Mouse (Mus musculus): Measurements from ENCODE around the gene Cbfa2t3. TPM values are rescaled to one million over a fixed set of nuclear protein-coding genes. Genes with fewer than 3 reads are reported as not detected.

The Cbfa2t3 gene
- polyA plus RNA-seq, 1 experiment from 2014 or later, result 21.4 TPM

GRCm38 (mm10) chr8:122575735-122576647 lies 122.9 kb downstream of the Cbfa2t3 start:
- no peaks in the 10 kb centered on the region for H3K27me3 ChIP-seq (replicated peaks)

GRCm38 (mm10) chr8:122575286-122575685 lies 123.6 kb downstream of the Cbfa2t3 start:
- 74% methylated on average over 8 of the region's 8 CpGs for WGBS
- no peak overlapping the region for H3K9ac ChIP-seq
- H3K9me3 ChIP-seq, result no peaks in the 10 kb centered on the region
- peak overlapping the region; percentile 87 for H3K4me2 ChIP-seq
- H3K4me3 ChIP-seq, result peak overlapping the region; percentile 63; the same call in 1 of the 2 replicates
- ATAC-seq (replicated peaks), result no peak
- peaks cover 33% of the 10 kb centered on the region for H3K4me1 ChIP-seq
- no peak overlapping the region for H3K27ac ChIP-seq
- H3K27me3 ChIP-seq (replicated peaks), result no peaks in the 10 kb centered on the region
- H3K36me3 ChIP-seq (replicated peaks), result no peaks in the 10 kb centered on the region

More at GRCm38 (mm10) chr8:122575735-122576647, 122.9 kb downstream of the Cbfa2t3 start:
- 19% methylated on average over 21 of the region's 21 CpGs for WGBS
- Histone ChIP-seq H3K36me3 (replicated peaks) (no peaks in the 10 kb centered on the region), H3K4me1 (peaks cover 33% of the 10 kb centered on the region), H3K9ac (peak overlapping the region; percentile 83), H3K27ac (peak overlapping the region; percentile 75), H3K9me3 (no peaks in the 10 kb centered on the region), H3K4me2 (peak overlapping the region; percentile 87), H3K4me3 (peak overlapping the region; percentile 63)
- ATAC-seq (replicated peaks), result peak; percentile 51

Small RNA genes lying within 50 kb of the gene (microRNA-seq; reads per million reads assigned to microRNA genes)
- gene Mir6396, result not detected

Other genes with a start within 250 kb of the Cbfa2t3 start
- not detected in 2 replicates for gene Snai3, start 238.4 kb downstream of the Cbfa2t3 start, polyA plus RNA-seq (2015; fragmentation: Nextera tagmentation; extraction: Ambion mirVana)
- gene Rnf166, start 223.0 kb downstream of the Cbfa2t3 start, polyA plus RNA-seq (2015; fragmentation: Nextera tagmentation; extraction: Ambion mirVana), result 34.3 and 41.5 TPM in 2 replicates
- 80.0 and 80.4 TPM in 2 replicates for gene Ctu2, start 223.0 kb downstream of the Cbfa2t3 start, polyA plus RNA-seq (2015; fragmentation: Nextera tagmentation; extraction: Ambion mirVana)
- gene Piezo1, start 147.8 kb downstream of the Cbfa2t3 start, polyA plus RNA-seq (2015; fragmentation: Nextera tagmentation; extraction: Ambion mirVana), result 2.7 and 3.3 TPM in 2 replicates
- gene Cdt1, start 131.1 kb downstream of the Cbfa2t3 start, polyA plus RNA-seq (2015; fragmentation: Nextera tagmentation; extraction: Ambion mirVana), result 7.0 and 8.2 TPM in 2 replicates
- 166 and 173 TPM in 2 replicates for gene Aprt, start 122.2 kb downstream of the Cbfa2t3 start, polyA plus RNA-seq (2015; fragmentation: Nextera tagmentation; extraction: Ambion mirVana)
- 7.2 and 9.0 TPM in 2 replicates for gene Galns, start 87.6 kb downstream of the Cbfa2t3 start, polyA plus RNA-seq (2015; fragmentation: Nextera tagmentation; extraction: Ambion mirVana)
- 120 and 126 TPM in 2 replicates for gene Trappc2l, start 87.5 kb downstream of the Cbfa2t3 start, polyA plus RNA-seq (2015; fragmentation: Nextera tagmentation; extraction: Ambion mirVana)
- gene Pabpn1l, start 76.4 kb downstream of the Cbfa2t3 start, polyA plus RNA-seq (2015; fragmentation: Nextera tagmentation; extraction: Ambion mirVana), result not detected in 2 replicates
- 16.4 and 18.3 TPM in 2 replicates for gene Acsf3, start 76.4 kb upstream of the Cbfa2t3 start, polyA plus RNA-seq (2015; fragmentation: Nextera tagmentation; extraction: Ambion mirVana)
- 2.0 and 2.1 TPM in 2 replicates for gene Cdh15, start 148.9 kb upstream of the Cbfa2t3 start, polyA plus RNA-seq (2015; fragmentation: Nextera tagmentation; extraction: Ambion mirVana)